Mouse (Mus musculus) olfactory bulb, adult 2 months (tissue): ENCODE data around the gene Prickle3. TPM values are rescaled to one million over a fixed set of nuclear protein-coding genes. Genes with fewer than 3 reads are reported as not detected.

Experiments used
- H3K27ac ChIP-seq: fragments of 200-500 bp; 2 replicates; pipeline ENCODE4 v1.5.1; 2012; ENCODE audit warnings: low read depth, low read length; ENCODE audit not compliant: insufficient read depth
- H3K4me1 ChIP-seq: fragments of 200-500 bp; 2 replicates; pipeline ENCODE4 v1.6.1; 2012; ENCODE audit warnings: low read length; ENCODE audit not compliant: control insufficient read depth, insufficient read depth
- H3K4me3 ChIP-seq: fragments of 200-500 bp; 2 replicates; pipeline ENCODE4 v1.5.1; 2012; ENCODE audit warnings: mild to moderate bottlenecking, low read depth, low read length, moderate library complexity; ENCODE audit not compliant: insufficient read depth
- CTCF ChIP-seq: fragments of 200-500 bp; IDR thresholded peaks from 2 replicates; pipeline ENCODE4 v1.5.1; 2012; ENCODE audit warnings: low read depth, mild to moderate bottlenecking, low read length, moderate library complexity; ENCODE audit not compliant: insufficient read depth
- POLR2A ChIP-seq: fragments of 200-500 bp; IDR thresholded peaks from 2 replicates; pipeline ENCODE4 v1.6.1; 2012; ENCODE audit warnings: mild to moderate bottlenecking, low read depth, low read length, moderate library complexity; ENCODE audit not compliant: insufficient read depth
- WGBS: fragments of 180-500 bp; shearing (Covaris S2); methylation state at CpG from one replicate; pipeline ENCODE4 v1.1.7; 2018; 5-methylcytosine and 5-hydroxymethylcytosine counted together
- polyA plus RNA-seq: library from polyadenylated mRNA; stranded (reverse); fragments of >200 nt; gene quantifications from 2 replicates; pipeline ENCODE4 v1.2.4, GENCODE M21; 2012; ENCODE audit warnings: low replicate concordance; ENCODE audit not compliant: missing spikeins, insufficient read depth, insufficient read length

Prickle3 gene
- polyA plus RNA-seq, 1 experiment, result not detected

GRCm38 (mm10) chrX:7670390-7670881 lies 13.4 kb downstream of the Prickle3 start:
- Histone ChIP-seq H3K27ac (peak overlapping the region; percentile 13; the same call in 1 of the 2 replicates), H3K4me1 (peaks cover 11% of the 10 kb centered on the region), H3K4me3 (peak overlapping the region; percentile 47)
- TF ChIP-seq POLR2A (no peak), CTCF (no peak)
- WGBS, result 26% methylated on average over 18 of the region's 19 CpGs

- 13% methylated on average over 34 of the region's 36 CpGs for WGBS
- Histone ChIP-seq H3K4me3 (peak within 1 kb of the TSS; percentile 47), H3K4me1 (peaks cover 11% of the 10 kb centered on the region), H3K27ac (peak within 1 kb of the TSS; percentile 13; the same call in 1 of the 2 replicates)
- TF ChIP-seq CTCF (no peak), POLR2A (no peak)
Measured at GRCm38 (mm10) chrX:7670921-7671623, 14.0 kb downstream of the Prickle3 start, which contains the start of gene Plp2. Plp2 (minus strand) TSS chrX:7671390.

GRCm38 (mm10) chrX:7672739-7673138 lies 15.7 kb downstream of the Prickle3 start:
- Histone ChIP-seq H3K4me3 (no peak overlapping the region), H3K4me1 (peaks cover 11% of the 10 kb centered on the region), H3K27ac (no peak overlapping the region)
- no peak for TF ChIP-seq POLR2A
- no peak for TF ChIP-seq CTCF
- WGBS, result 71% methylated on average over 6 of the region's 6 CpGs

- Histone ChIP-seq H3K27ac (no peak overlapping the region), H3K4me3 (no peak overlapping the region), H3K4me1 (peaks cover 11% of the 10 kb centered on the region)
- 48% methylated on average over 12 of the region's 12 CpGs for WGBS
- TF ChIP-seq POLR2A (no peak), CTCF (no peak)
Measured at GRCm38 (mm10) chrX:7673578-7674281, 16.7 kb downstream of the Prickle3 start.

- TF ChIP-seq CTCF (no peak), POLR2A (no peak)
- WGBS, result 27% methylated on average over 28 of the region's 28 CpGs
Measured at GRCm38 (mm10) chrX:7674284-7675000, 17.4 kb downstream of the Prickle3 start.

GRCm38 (mm10) chrX:7675001-7675380 lies 17.9 kb downstream of the Prickle3 start:
- WGBS, result 35% methylated on average over 10 of the region's 10 CpGs
- H3K27ac ChIP-seq, result no peak overlapping the region
- H3K4me1 ChIP-seq, result peaks cover 11% of the 10 kb centered on the region
- TF ChIP-seq POLR2A (no peak), CTCF (no peak)
- peak overlapping the region; percentile 31 for H3K4me3 ChIP-seq

More at GRCm38 (mm10) chrX:7674284-7675000, 17.4 kb downstream of the Prickle3 start:
- Histone ChIP-seq H3K4me3 (peak overlapping the region; percentile 31), H3K27ac (no peak overlapping the region), H3K4me1 (peaks cover 11% of the 10 kb centered on the region)

GRCm38 (mm10) chrX:7678986-7679385 lies 21.9 kb downstream of the Prickle3 start:
- WGBS, result 48% methylated on average over 3 of the region's 3 CpGs

GRCm38 (mm10) chrX:7679405-7680056 lies 22.5 kb downstream of the Prickle3 start:
- Histone ChIP-seq H3K4me3 (peak overlapping the region; percentile 23; the same call in 1 of the 2 replicates), H3K27ac (no peak overlapping the region), H3K4me1 (peaks cover 3% of the 10 kb centered on the region; the same call in 1 of the 2 replicates)
- TF ChIP-seq POLR2A, result no peak
- peak; percentile 49; the same call in 1 of the 2 replicates for TF ChIP-seq CTCF
- WGBS, result 22% methylated on average over 27 of the region's 27 CpGs

More at GRCm38 (mm10) chrX:7678986-7679385, 21.9 kb downstream of the Prickle3 start:
- TF ChIP-seq POLR2A (no peak), CTCF (no peak)
- Histone ChIP-seq H3K4me1 (peaks cover 3% of the 10 kb centered on the region; the same call in 1 of the 2 replicates), H3K4me3 (no peak overlapping the region), H3K27ac (no peak overlapping the region)
